Comparison of ENCODE assay signal across 10 mouse cellular contexts in genomic region chr5:143696323-143696722, GRCm38 (mm10). TPM values are rescaled to one million over a fixed set of nuclear protein-coding genes. Genes with fewer than 3 reads are reported as not detected.
A peak's percentile ranks its signal among the peaks of the same experiment; 100 is the strongest.
DNase-seq lines count a peak whose midpoint lies in the region; ATAC-seq and TF ChIP-seq lines count a peak whose summit lies in the region.
"Had no signal": no experiment of that assay in that cellular context is flagged by ENCODE, and none has a peak within 500 bp of the region (broad histone marks: within the 10 kb centered on the region; RNA-seq: fewer than 3 reads in every experiment).

No protein-coding gene starts in this region.

- no peaks in the 10 kb centered on the region for H3K9me3 ChIP-seq in liver, embryonic 13.5 days (replicated peaks)
- H3K9me3 ChIP-seq in hindbrain, embryonic 12.5 days (replicated peaks): no peaks in the 10 kb centered on the region

- no peaks in the 10 kb centered on the region for H3K4me1 ChIP-seq in thymus, adult 2 months (replicated peaks; ENCODE audit: control insufficient read depth, insufficient read depth, low read length)
- H3K4me1 ChIP-seq in liver, embryonic 13.5 days (replicated peaks): peaks cover 57% of the 10 kb centered on the region
- no peaks in the 10 kb centered on the region for H3K4me1 ChIP-seq in hindbrain, embryonic 12.5 days

- no peak for TF ChIP-seq POLR2A in thymus, adult 2 months (IDR thresholded peaks at IDR 0.05; ENCODE audit: control insufficient read depth, extremely low read depth, insufficient read depth, low read length, poor library complexity)

- no peak overlapping the region for H3K9ac ChIP-seq in liver, embryonic 13.5 days
- no peak overlapping the region for H3K9ac ChIP-seq in hindbrain, embryonic 12.5 days
- H3K9ac ChIP-seq: hindbrain, embryonic 14.5 days had no signal

- no peak overlapping the region for H3K4me3 ChIP-seq in thymus, adult 2 months (ENCODE audit: control insufficient read depth, insufficient read depth, low read length)
- no peak overlapping the region for H3K4me3 ChIP-seq in liver, embryonic 13.5 days (replicated peaks)
- H3K4me3 ChIP-seq in hindbrain, embryonic 12.5 days: no peak overlapping the region

- 46% methylated on average over 3 of the region's 3 CpGs for WGBS in thymus, adult 2 months
- 56% methylated on average over 3 of the region's 3 CpGs for WGBS in liver, embryonic 13.5 days (ENCODE audit: insufficient replicate concordance)
- WGBS in hindbrain, embryonic 12.5 days: 71% methylated on average over 3 of the region's 3 CpGs

- H3K36me3 ChIP-seq in thymus, adult 2 months (ENCODE audit: control insufficient read depth, insufficient read depth, low read length): no peaks in the 10 kb centered on the region
- peaks cover 89% of the 10 kb centered on the region for H3K36me3 ChIP-seq in liver, embryonic 13.5 days
- H3K36me3 ChIP-seq in hindbrain, embryonic 12.5 days: peaks cover 38% of the 10 kb centered on the region

- H3K4me2 ChIP-seq in liver, embryonic 13.5 days: no peak overlapping the region
- H3K4me2 ChIP-seq in hindbrain, embryonic 12.5 days (replicated peaks): no peak overlapping the region
- H3K4me2 ChIP-seq: hindbrain, embryonic 14.5 days had no signal

- no peak overlapping the region for H3K27ac ChIP-seq in thymus, adult 2 months (ENCODE audit: control insufficient read depth, insufficient read depth, low read length)
- H3K27ac ChIP-seq in liver, embryonic 13.5 days: peak overlapping the region; percentile 32; the same call in 1 of the 2 replicates
- no peak overlapping the region for H3K27ac ChIP-seq in hindbrain, embryonic 12.5 days
- H3K27ac ChIP-seq: hindbrain, embryonic 14.5 days had no signal

- peak; percentile 57 for DNase-seq in adrenal gland, postnatal 14 days
- no peak for DNase-seq in adrenal gland, adult 18-20 months (ENCODE audit: low spot score in 2 of 2)
- DNase-seq in thymus, adult 2 months: peak; percentile 10
- DNase-seq in thymus, postnatal 36 days: no peak
- DNase-seq in liver, embryonic 13.5 days: no peak
- peak; percentile 39 for DNase-seq in thymus, postnatal 4 days
- no peak for DNase-seq in cerebellum, postnatal 25 days
- DNase-seq: cerebellum, adult 8-10 months had no signal

- TF ChIP-seq CTCF in thymus, adult 2 months (IDR thresholded peaks at IDR 0.05; ENCODE audit: borderline replicate concordance, control insufficient read depth, extremely low read depth, insufficient read depth, low read length, poor library complexity): no peak

- no peaks in the 10 kb centered on the region for H3K27me3 ChIP-seq in thymus, adult 2 months (ENCODE audit: control insufficient read depth, insufficient read depth, low read length)
- H3K27me3 ChIP-seq in liver, embryonic 13.5 days: no peaks in the 10 kb centered on the region
- no peaks in the 10 kb centered on the region; the same call in 1 of the 2 replicates for H3K27me3 ChIP-seq in hindbrain, embryonic 12.5 days

- ATAC-seq in liver, embryonic 13.5 days (ENCODE audit: low read depth): no peak
- no peak for ATAC-seq in hindbrain, embryonic 12.5 days (ENCODE audit: low FRiP score)

RNA-seq across cellular contexts. Expression of gene Usp42, which starts 35.8 kb away (rescaled TPM):
- total RNA-seq in adrenal gland, postnatal 14 days (2021): 13.5 and 16.8 TPM in 2 replicates
- total RNA-seq in adrenal gland, adult 18-20 months (2021): 10 to 100 TPM; 10.2 to 11.7 TPM
- polyA plus RNA-seq in thymus, adult 2 months (2012; rRNA removed): 12.1 and 13.8 TPM in 2 replicates
- 4.4 and 5.2 TPM in 2 replicates for polyA plus RNA-seq in liver, embryonic 13.5 days (2015; fragmentation: Nextera tagmentation; extraction: Ambion mirVana)
- 37.0 and 37.7 TPM in 2 replicates for polyA plus RNA-seq in hindbrain, embryonic 12.5 days (2016; fragmentation: Nextera tagmentation; extraction: Ambion mirVana)

Comparison
In these comparisons a context has a peak if more than half of its experiments do, and no peak if none do; other contexts are left out.
1. DNase-seq: peak in adrenal gland, postnatal 14 days (single experiment), thymus, adult 2 months (single experiment) and thymus, postnatal 4 days (single experiment); none in adrenal gland, adult 18-20 months (0 of 2), thymus, postnatal 36 days (0 of 2), liver, embryonic 13.5 days (single experiment) and cerebellum, postnatal 25 days (0 of 2).